Mouse (Mus musculus) neural tube, embryonic 15.5 days (tissue): ENCODE measurements around the gene Tnfaip8l3. TPM values are rescaled to one million over a fixed set of nuclear protein-coding genes. Genes with fewer than 3 reads are reported as not detected.
A peak's percentile ranks its signal among the peaks of the same experiment; 100 is the strongest.
"Not testable (repeated sequence)": the region's sequence is repeated elsewhere in the genome, so short reads cannot be mapped to it uniquely, and the experiment has no call there.

Source experiments
- ATAC-seq: fragments of 200-750 bp; cut with Nextera tagmentation; 2 replicates; pipeline ENCODE4 v1.8.0; 2017; ENCODE audit warnings: mild to moderate bottlenecking, moderate TSS enrichment, moderate library complexity; ENCODE audit not compliant: low FRiP score
- H3K27ac ChIP-seq: fragments of 300-500 bp; sonication (generic); replicated peaks from 2 replicates; pipeline ENCODE4 v1.5.1; 2015; ENCODE audit warnings: mild to moderate bottlenecking, inconsistent platforms
- H3K27me3 ChIP-seq: fragments of 300-500 bp; sonication (generic); replicated peaks from 2 replicates; pipeline ENCODE4 v1.6.1; 2015; ENCODE audit warnings: inconsistent platforms
- H3K36me3 ChIP-seq: fragments of 300-500 bp; sonication (generic); 2 replicates; pipeline ENCODE4 v1.6.1; 2015; ENCODE audit warnings: inconsistent platforms
- H3K4me1 ChIP-seq: fragments of 300-500 bp; sonication (generic); 2 replicates; pipeline ENCODE4 v1.6.1; 2015; ENCODE audit warnings: inconsistent platforms
- H3K4me2 ChIP-seq: fragments of 300-500 bp; sonication (generic); 2 replicates; pipeline ENCODE4 v1.6.1; 2015; ENCODE audit warnings: inconsistent platforms, mild to moderate bottlenecking, moderate library complexity
- H3K4me3 ChIP-seq: fragments of 300-500 bp; sonication (generic); replicated peaks from 2 replicates; pipeline ENCODE4 v1.5.1; 2015; ENCODE audit warnings: mild to moderate bottlenecking, inconsistent platforms
- H3K9ac ChIP-seq: fragments of 300-500 bp; sonication (generic); replicated peaks from 2 replicates; pipeline ENCODE4 v1.6.1; 2015; ENCODE audit warnings: mild to moderate bottlenecking, inconsistent platforms
- H3K9me3 ChIP-seq: fragments of 300-500 bp; sonication (generic); replicated peaks from 2 replicates; pipeline ENCODE4 v1.6.1; 2016; ENCODE audit warnings: inconsistent platforms
- WGBS: fragments of 180-500 bp; shearing (Covaris S2); methylation state at CpG from one replicate; pipeline ENCODE4 v1.1.7; 2015; ENCODE audit warnings: mixed read lengths; 5-methylcytosine and 5-hydroxymethylcytosine counted together
- polyA plus RNA-seq: library from polyadenylated mRNA; unstranded; fragments of >200 nt; fragmentation: Nextera tagmentation; extraction: Ambion mirVana; gene quantifications from 2 replicates; pipeline ENCODE4 v1.2.1, GENCODE M21; 2015

Tnfaip8l3 gene
- polyA plus RNA-seq, 1 experiment from 2014 or later, result 1.7 TPM

GRCm38 (mm10) chr9:54064836-54065235 lies 3.4 kb downstream of the Tnfaip8l3 start:
- H3K4me1 ChIP-seq, result peaks cover 32% of the 10 kb centered on the region
- no peak overlapping the region for H3K9ac ChIP-seq
- no peaks in the 10 kb centered on the region for H3K36me3 ChIP-seq
- H3K9me3 ChIP-seq, result no peaks in the 10 kb centered on the region
- H3K27me3 ChIP-seq, result peaks cover 22% of the 10 kb centered on the region
- H3K27ac ChIP-seq, result no peak overlapping the region
- H3K4me3 ChIP-seq, result no peak overlapping the region
- no peak overlapping the region for H3K4me2 ChIP-seq
- 16% methylated on average over 3 of the region's 3 CpGs for WGBS
- ATAC-seq, result no peak

- Histone ChIP-seq H3K4me3 (no peak overlapping the region), H3K4me1 (peaks cover 25% of the 10 kb centered on the region), H3K4me2 (no peak overlapping the region), H3K9ac (no peak overlapping the region), H3K27me3 (peaks cover 11% of the 10 kb centered on the region), H3K27ac (no peak overlapping the region), H3K9me3 (no peaks in the 10 kb centered on the region), H3K36me3 (no peaks in the 10 kb centered on the region)
- ATAC-seq, result no peak
- 87% methylated on average over 3 of the region's 3 CpGs for WGBS
These were observed 4.5 kb downstream of the Tnfaip8l3 start for GRCm38 (mm10) chr9:54063655-54064054.

GRCm38 (mm10) chr9:54061666-54062065 lies 6.5 kb downstream of the Tnfaip8l3 start:
- WGBS, result 81% methylated on average over 5 of the region's 5 CpGs
- ATAC-seq, result no peak

GRCm38 (mm10) chr9:54051298-54052068 lies 16.7 kb downstream of the Tnfaip8l3 start:
- Histone ChIP-seq H3K9me3 (no peaks in the 10 kb centered on the region), H3K36me3 (no peaks in the 10 kb centered on the region), H3K9ac (no peak overlapping the region), H3K27ac (no peak overlapping the region), H3K4me2 (no peak overlapping the region), H3K4me1 (no peaks in the 10 kb centered on the region), H3K27me3 (no peaks in the 10 kb centered on the region), H3K4me3 (no peak overlapping the region)
- 90% methylated on average over 3 of the region's 3 CpGs for WGBS
- no peak for ATAC-seq

More at GRCm38 (mm10) chr9:54061666-54062065, 6.5 kb downstream of the Tnfaip8l3 start:
- H3K4me3 ChIP-seq, result no peak overlapping the region
- no peak overlapping the region for H3K4me2 ChIP-seq
- H3K36me3 ChIP-seq, result no peaks in the 10 kb centered on the region
- peaks cover 10% of the 10 kb centered on the region for H3K4me1 ChIP-seq
- peaks cover 1% of the 10 kb centered on the region for H3K27me3 ChIP-seq
- H3K9me3 ChIP-seq, result no peaks in the 10 kb centered on the region
- no peak overlapping the region for H3K9ac ChIP-seq
- H3K27ac ChIP-seq, result no peak overlapping the region

GRCm38 (mm10) chr9:54048978-54049377 lies 19.2 kb downstream of the Tnfaip8l3 start:
- H3K36me3 ChIP-seq, result no peaks in the 10 kb centered on the region
- no peak overlapping the region for H3K4me3 ChIP-seq
- H3K27ac ChIP-seq, result no peak overlapping the region
- no peak overlapping the region for H3K4me2 ChIP-seq
- no peak overlapping the region for H3K9ac ChIP-seq
- H3K4me1 ChIP-seq, result no peaks in the 10 kb centered on the region
- no peaks in the 10 kb centered on the region for H3K9me3 ChIP-seq
- H3K27me3 ChIP-seq, result no peaks in the 10 kb centered on the region
- WGBS, result 78% methylated on average over 5 of the region's 5 CpGs
- no peak for ATAC-seq

GRCm38 (mm10) chr9:54043067-54043466 lies 25.1 kb downstream of the Tnfaip8l3 start:
- H3K4me3 ChIP-seq, result no peak overlapping the region
- no peak for ATAC-seq
- H3K4me2 ChIP-seq, result no peak overlapping the region
- no peak overlapping the region for H3K27ac ChIP-seq
- H3K9ac ChIP-seq, result no peak overlapping the region
- WGBS, result 56% methylated on average over 5 of the region's 5 CpGs
- no peaks in the 10 kb centered on the region for H3K36me3 ChIP-seq
- no peaks in the 10 kb centered on the region for H3K27me3 ChIP-seq
- no peaks in the 10 kb centered on the region for H3K9me3 ChIP-seq
- no peaks in the 10 kb centered on the region for H3K4me1 ChIP-seq

GRCm38 (mm10) chr9:54037717-54038116 lies 30.5 kb downstream of the Tnfaip8l3 start:
- Histone ChIP-seq H3K9ac (no peak overlapping the region), H3K27ac (no peak overlapping the region; the same call in 1 of the 2 replicates), H3K9me3 (no peaks in the 10 kb centered on the region), H3K36me3 (no peaks in the 10 kb centered on the region), H3K27me3 (no peaks in the 10 kb centered on the region), H3K4me1 (0 out of 2 replicates have a peak, but pooled peaks cover 3% of the 10 kb centered on the region), H3K4me2 (peak overlapping the region; percentile 17; the same call in 1 of the 2 replicates), H3K4me3 (no peak overlapping the region)
- 34% methylated on average over 9 of the region's 9 CpGs for WGBS
- ATAC-seq, result no peak

GRCm38 (mm10) chr9:54034691-54035090 lies 33.5 kb downstream of the Tnfaip8l3 start:
- no peak overlapping the region for H3K9ac ChIP-seq
- 71% methylated on average over 5 of the region's 5 CpGs for WGBS
- H3K4me2 ChIP-seq, result no peak overlapping the region
- no peak overlapping the region for H3K27ac ChIP-seq
- no peak for ATAC-seq
- H3K4me3 ChIP-seq, result no peak overlapping the region
- H3K27me3 ChIP-seq, result no peaks in the 10 kb centered on the region
- 0 out of 2 replicates have a peak, but pooled peaks cover 3% of the 10 kb centered on the region for H3K4me1 ChIP-seq
- H3K9me3 ChIP-seq, result no peaks in the 10 kb centered on the region
- no peaks in the 10 kb centered on the region for H3K36me3 ChIP-seq

GRCm38 (mm10) chr9:54022795-54023194 lies 45.4 kb downstream of the Tnfaip8l3 start:
- no peak for ATAC-seq
- H3K27me3 ChIP-seq, result no peaks in the 10 kb centered on the region
- WGBS, result 68% methylated on average over 3 of the region's 3 CpGs
- H3K9me3 ChIP-seq, result no peaks in the 10 kb centered on the region
- H3K4me2 ChIP-seq, result no peak overlapping the region
- no peak overlapping the region for H3K4me3 ChIP-seq
- H3K36me3 ChIP-seq, result no peaks in the 10 kb centered on the region
- no peak overlapping the region for H3K9ac ChIP-seq
- H3K4me1 ChIP-seq, result no peaks in the 10 kb centered on the region
- no peak overlapping the region for H3K27ac ChIP-seq

GRCm38 (mm10) chr9:53994528-53994927 lies 73.7 kb downstream of the Tnfaip8l3 start:
- Histone ChIP-seq H3K4me2 (no peak overlapping the region), H3K27ac (no peak overlapping the region), H3K36me3 (no peaks in the 10 kb centered on the region), H3K27me3 (no peaks in the 10 kb centered on the region), H3K4me3 (no peak overlapping the region), H3K4me1 (no peaks in the 10 kb centered on the region), H3K9ac (no peak overlapping the region), H3K9me3 (no peaks in the 10 kb centered on the region)
- no peak for ATAC-seq
- WGBS, result 86% methylated on average over 1 of the region's 1 CpGs

- not testable (repeated sequence) for H3K36me3 ChIP-seq, H3K4me2 ChIP-seq, H3K4me1 ChIP-seq, H3K4me3 ChIP-seq, H3K27me3 ChIP-seq, H3K9me3 ChIP-seq, ATAC-seq, H3K9ac ChIP-seq, H3K27ac ChIP-seq
These were observed 75.6 kb downstream of the Tnfaip8l3 start for GRCm38 (mm10) chr9:53992567-53992966.

- Histone ChIP-seq H3K27me3 (no peaks in the 10 kb centered on the region), H3K9me3 (no peaks in the 10 kb centered on the region), H3K4me1 (no peaks in the 10 kb centered on the region), H3K4me2 (no peak overlapping the region), H3K4me3 (no peak overlapping the region), H3K36me3 (no peaks in the 10 kb centered on the region), H3K9ac (no peak overlapping the region), H3K27ac (no peak overlapping the region)
- 6% methylated on average over 3 of the region's 3 CpGs for WGBS
- peak; percentile 79 for ATAC-seq
These were observed 77.3 kb downstream of the Tnfaip8l3 start for GRCm38 (mm10) chr9:53990921-53991320.
